8 mouse cellular contexts compared by ENCODE assay signal in the genomic region with DNA sequence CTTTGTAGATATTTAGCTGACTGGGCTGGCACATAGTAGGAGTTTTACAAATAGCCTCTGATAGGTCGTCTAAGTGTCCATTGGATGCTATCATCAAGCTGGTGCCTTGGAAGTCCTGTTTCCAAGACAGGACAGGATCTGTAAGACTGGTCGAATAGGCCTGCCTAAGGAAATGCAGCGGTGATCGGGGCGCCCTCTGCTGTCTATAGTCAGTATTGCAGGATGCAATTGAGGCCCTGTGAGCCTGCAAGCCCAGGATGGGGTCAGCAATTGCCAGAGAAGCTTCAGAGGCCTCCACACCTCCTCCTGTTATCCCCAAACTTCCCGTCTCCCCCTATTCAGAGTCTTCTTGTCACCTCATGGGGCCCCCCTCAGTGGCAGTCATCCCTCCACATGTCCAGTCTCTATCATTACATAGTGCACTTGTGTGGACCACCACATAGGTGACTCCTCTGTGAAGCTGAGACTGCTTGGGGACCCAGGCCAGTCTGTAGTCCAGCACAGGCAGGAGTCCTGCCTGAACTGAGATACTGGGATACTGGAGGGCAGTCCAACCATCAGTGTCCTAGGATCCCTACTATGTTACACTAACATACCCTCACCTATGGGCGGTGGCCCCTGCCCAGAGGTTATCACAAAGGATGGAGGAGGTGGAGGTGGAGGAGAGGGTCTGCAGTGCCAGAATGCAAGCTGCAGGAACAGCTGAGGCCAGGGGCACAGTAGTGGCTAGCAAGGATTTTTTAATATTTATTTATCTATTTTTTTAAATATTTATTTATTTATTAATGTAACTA. TPM values are rescaled to one million over a fixed set of nuclear protein-coding genes. Genes with fewer than 3 reads are reported as not detected.
A peak's percentile ranks its signal among the peaks of the same experiment; 100 is the strongest.
DNase-seq lines count a peak whose midpoint lies in the region; ATAC-seq and TF ChIP-seq lines count a peak whose summit lies in the region.

No protein-coding gene starts in this region.

- no peak overlapping the region for H3K4me3 ChIP-seq in CH12.LX (replicated peaks in 1 of 3; ENCODE audit: low read depth in 2 of 3, low read length in 2 of 3, poor library complexity in 1 of 3)
- no peak overlapping the region for H3K4me3 ChIP-seq in cortical plate, adult 2 months (ENCODE audit: insufficient read depth, low read length)
- no peak overlapping the region for H3K4me3 ChIP-seq in heart, embryonic 14.5 days (ENCODE audit: control insufficient read depth in 1 of 2, insufficient read depth in 1 of 2, low read depth in 1 of 2, low read length in 2 of 2)

- no peak overlapping the region for H3K4me2 ChIP-seq in CH12.LX (ENCODE audit: insufficient read depth, low read depth, poor library complexity, severe bottlenecking)
- no peak overlapping the region for H3K4me2 ChIP-seq in heart, embryonic 14.5 days (ENCODE audit: low read length)

- H3K79me2 ChIP-seq in CH12.LX (replicated peaks; ENCODE audit: control insufficient read depth, extremely low read depth, insufficient read depth, poor library complexity, severe bottlenecking): no peaks in the 10 kb centered on the region

- H3K36me3 ChIP-seq in CH12.LX (replicated peaks in 1 of 2; ENCODE audit: control insufficient read depth in 1 of 2, insufficient read depth in 1 of 2, low read length in 1 of 2): no peaks in the 10 kb centered on the region
- no peaks in the 10 kb centered on the region for H3K36me3 ChIP-seq in heart, embryonic 14.5 days (ENCODE audit: control insufficient read depth, insufficient read depth, low read length)

- dilution Hi-C loops in CH12.LX (cut with MboI; ENCODE audit: extremely low pct_ligation_motif_present, extremely low pct_unique_long_range_greater_than_20kb, low sequenced_read_pairs): no loop called here

- H3K9me3 ChIP-seq in CH12.LX (replicated peaks; ENCODE audit: low read length): peaks cover 4% of the 10 kb centered on the region
- no peaks in the 10 kb centered on the region for H3K9me3 ChIP-seq in heart, embryonic 14.5 days (ENCODE audit: control insufficient read depth, low read length)

- peak; percentile 62 for TF ChIP-seq RAD21 in CH12.LX (IDR thresholded peaks at IDR 0.05; ENCODE audit: low read depth, low read length)

- H3K9ac ChIP-seq in CH12.LX (ENCODE audit: insufficient read depth, low read depth): no peak overlapping the region
- no peak overlapping the region for H3K9ac ChIP-seq in heart, embryonic 14.5 days (ENCODE audit: low read length)

- H3K27me3 ChIP-seq in CH12.LX (replicated peaks): no peaks in the 10 kb centered on the region
- no peaks in the 10 kb centered on the region for H3K27me3 ChIP-seq in heart, embryonic 14.5 days (ENCODE audit: control insufficient read depth, insufficient read depth, low read length)

- WGBS in heart, embryonic 14.5 days: 18% methylated on average over 7 of the region's 7 CpGs

- in situ Hi-C loops in CH12.LX (cut with MboI; ENCODE audit: low pct_ligation_motif_present, low pct_unique_long_range_greater_than_20kb, low sequenced_read_pairs): loop anchor here (5.0 kb wide), 1 partner anchor 135 kb away; no protein-coding TSS in a partner anchor

- no peak for TF ChIP-seq EP300 in CH12.LX (IDR thresholded peaks at IDR 0.05; ENCODE audit: low read length)

- ATAC-seq in heart, embryonic 14.5 days (ENCODE audit: insufficient number of reproducible peaks, insufficient read depth, low FRiP score, low read depth): 0 out of 2 replicates have a peak, but pooled peaks have one; percentile 35
- ATAC-seq in megakaryocyte progenitor cell, adult 5-6 weeks (replicated peaks; ENCODE audit: poor library complexity): peak; percentile 42
- ATAC-seq in inflammation-experienced regulatory T-cells, adult 6 months: no peak

- TF ChIP-seq POLR2A in CH12.LX (IDR thresholded peaks at IDR 0.05; ENCODE audit: low read depth, low read length): no peak
- no peak for TF ChIP-seq POLR2A in cortical plate, adult 2 months (IDR thresholded peaks at IDR 0.05; ENCODE audit: extremely low read depth, insufficient read depth, low read length)

- DNase-seq in CH12.LX (ENCODE audit: extremely low read depth): peak; percentile 75
- DNase-seq in adrenal gland, adult (ENCODE audit: inconsistent age in 2 of 2, low spot score in 1 of 2): peak; percentile 69 to 94
- DNase-seq in left cerebral cortex, adult 11 months (ENCODE audit: low spot score): peak; percentile 44
- DNase-seq in spleen, adult 18-20 months: peak; percentile 73 to 89

- peaks cover 11 to 39% of the 10 kb centered on the region in 2 experiments for H3K4me1 ChIP-seq in CH12.LX (ENCODE audit: control insufficient read depth in 1 of 2, insufficient read depth in 2 of 2)
- no peaks in the 10 kb centered on the region for H3K4me1 ChIP-seq in cortical plate, adult 2 months (ENCODE audit: control insufficient read depth, insufficient read depth, low read length)
- H3K4me1 ChIP-seq in heart, embryonic 14.5 days (ENCODE audit: control insufficient read depth in 2 of 2, insufficient read depth in 2 of 2, low read length in 2 of 2): peaks cover 11 to 14% of the 10 kb centered on the region in 2 experiments

- H3K27ac ChIP-seq in CH12.LX (ENCODE audit: insufficient read depth, low read depth): no peak overlapping the region
- H3K27ac ChIP-seq in cortical plate, adult 2 months (ENCODE audit: insufficient read depth, low read length): no peak overlapping the region
- H3K27ac ChIP-seq in heart, embryonic 14.5 days (replicated peaks in 1 of 2; ENCODE audit: control insufficient read depth in 1 of 2, insufficient read depth in 1 of 2, low read depth in 2 of 2, low read length in 2 of 2): no peak overlapping the region

- peak; percentile 84 to 97 for TF ChIP-seq CTCF in CH12.LX (conservative IDR thresholded peaks at IDR 0.05 in 1 of 2, IDR thresholded peaks at IDR 0.05 in 1 of 2; ENCODE audit: low read depth in 2 of 2, low read length in 2 of 2)
- peak; percentile 76 for TF ChIP-seq CTCF in cortical plate, adult 2 months (IDR thresholded peaks at IDR 0.05; ENCODE audit: extremely low read depth, insufficient read depth, low read length)

TF ChIP-seq in CH12.LX, 34 proteins besides CTCF, POLR2A, EP300 and RAD21:
- TF ChIP-seq SMC3 (IDR thresholded peaks at IDR 0.05; ENCODE audit: low read depth, low read length): peak; percentile 81
- peak; percentile 10; the same call in 1 of the 2 replicates for TF ChIP-seq ZKSCAN1 (IDR thresholded peaks at IDR 0.05; ENCODE audit: borderline replicate concordance, low read depth, low read length)
- no peak for TF ChIP-seq TBP (conservative IDR thresholded peaks at IDR 0.05; ENCODE audit: low read depth, low read length)

RNA-seq across cellular contexts. Expression of gene Neurl3, which starts 3.0 kb away (rescaled TPM):
- total RNA-seq in CH12.LX (2012; rRNA removed) (0.08 TPM in 1 of 2 replicates, not detected in the other), CH12.LX (2014; rRNA removed) (0.08 TPM in 1 of 2 replicates, not detected in the other)
- 0.09 and 0.10 TPM in 2 replicates for polyA plus RNA-seq in CH12.LX (2012; ENCODE audit: insufficient read length, low read depth)
- 0.94 and 1.1 TPM in 2 replicates for polyA plus RNA-seq in cortical plate, adult 2 months (2012; rRNA removed)
- polyA plus RNA-seq in heart, embryonic 14.5 days (2014; fragmentation: Nextera tagmentation; extraction: Ambion mirVana): 4.6 and 5.2 TPM in 2 replicates
- 8.5 and 11.4 TPM in 2 replicates for total RNA-seq in megakaryocyte progenitor cell, adult 5-6 weeks (2015)
- total RNA-seq in megakaryocyte progenitor cell, adult 5-6 weeks (2017): 14.4 and 15.9 TPM in 2 replicates
- 100 to 1,000 TPM in 1 of 3 experiments, 10 to 100 TPM in 2; 23.0 to 132 (median 83.6) TPM for polyA plus RNA-seq in inflammation-experienced regulatory T-cells, adult 6 months (2017; shearing (Covaris generic))

RNA-seq across cellular contexts. Expression of gene Arid5a, which starts 30.1 kb away (rescaled TPM):
- total RNA-seq in CH12.LX (2012; rRNA removed) (15.2 and 19.6 TPM in 2 replicates), CH12.LX (2014; rRNA removed) (16.0 and 17.0 TPM in 2 replicates)
- polyA plus RNA-seq in CH12.LX (2012; ENCODE audit: insufficient read length, low read depth): 13.2 and 16.1 TPM in 2 replicates
- 9.5 and 11.3 TPM in 2 replicates for polyA plus RNA-seq in cortical plate, adult 2 months (2012; rRNA removed)
- 10.3 and 12.5 TPM in 2 replicates for polyA plus RNA-seq in heart, embryonic 14.5 days (2014; fragmentation: Nextera tagmentation; extraction: Ambion mirVana)
- 13.2 and 13.8 TPM in 2 replicates for total RNA-seq in megakaryocyte progenitor cell, adult 5-6 weeks (2015)
- total RNA-seq in megakaryocyte progenitor cell, adult 5-6 weeks (2017): 24.9 and 29.5 TPM in 2 replicates
- 10 to 100 TPM; 75.9 to 89.1 (median 88.6) TPM for polyA plus RNA-seq in inflammation-experienced regulatory T-cells, adult 6 months (2017; shearing (Covaris generic))

RNA-seq across cellular contexts. Expression of gene Uggt1, which starts 32.9 kb away (rescaled TPM):
- total RNA-seq in CH12.LX (2012; rRNA removed): 41.2 and 47.9 TPM in 2 replicates
- 35.3 and 39.8 TPM in 2 replicates for total RNA-seq in CH12.LX (2014; rRNA removed)
- 38.6 and 39.5 TPM in 2 replicates for polyA plus RNA-seq in CH12.LX (2012; ENCODE audit: insufficient read length, low read depth)
- polyA plus RNA-seq in cortical plate, adult 2 months (2012; rRNA removed): 25.1 TPM in 2 replicates
- polyA plus RNA-seq in heart, embryonic 14.5 days (2014; fragmentation: Nextera tagmentation; extraction: Ambion mirVana): 50.1 and 50.5 TPM in 2 replicates
- total RNA-seq in megakaryocyte progenitor cell, adult 5-6 weeks (2015): 90.2 and 94.4 TPM in 2 replicates
- 118 and 151 TPM in 2 replicates for total RNA-seq in megakaryocyte progenitor cell, adult 5-6 weeks (2017)
- polyA plus RNA-seq in inflammation-experienced regulatory T-cells, adult 6 months (2017; shearing (Covaris generic)): 10 to 100 TPM; 22.5 to 27.7 (median 25.2) TPM
